Mouse (Mus musculus) neural tube, embryonic 12.5 days (tissue): ENCODE results near the gene Tada2a. TPM values are rescaled to one million over a fixed set of nuclear protein-coding genes. Genes with fewer than 3 reads are reported as not detected.

Experiments
- ATAC-seq: fragments of 200-750 bp; cut with Nextera tagmentation; 2 replicates; pipeline ENCODE4 v1.8.0; 2017; ENCODE audit warnings: low read depth, mild to moderate bottlenecking, moderate TSS enrichment, moderate library complexity; ENCODE audit not compliant: low FRiP score
- H3K27ac ChIP-seq: fragments of 300-500 bp; sonication (generic); 2 replicates; pipeline ENCODE4 v1.5.1; 2016
- H3K27me3 ChIP-seq: fragments of 300-500 bp; sonication (generic); replicated peaks from 2 replicates; pipeline ENCODE4 v1.6.1; 2016; ENCODE audit warnings: mild to moderate bottlenecking
- H3K36me3 ChIP-seq: fragments of 300-500 bp; sonication (generic); 2 replicates; pipeline ENCODE4 v1.6.1; 2016; ENCODE audit warnings: mild to moderate bottlenecking
- H3K4me1 ChIP-seq: fragments of 300-500 bp; sonication (generic); 2 replicates; pipeline ENCODE4 v1.6.1; 2016
- H3K4me2 ChIP-seq: fragments of 300-500 bp; sonication (generic); replicated peaks from 2 replicates; pipeline ENCODE4 v1.6.1; 2016; ENCODE audit warnings: mild to moderate bottlenecking
- H3K4me3 ChIP-seq: fragments of 300-500 bp; sonication (generic); 2 replicates; pipeline ENCODE4 v1.5.1; 2016
- H3K9ac ChIP-seq: fragments of 300-500 bp; sonication (generic); 2 replicates; pipeline ENCODE4 v1.6.1; 2016; ENCODE audit warnings: mild to moderate bottlenecking
- H3K9me3 ChIP-seq: fragments of 300-500 bp; sonication (generic); 2 replicates; pipeline ENCODE4 v1.6.1; 2016; ENCODE audit warnings: mild to moderate bottlenecking
- WGBS: fragments of 180-500 bp; shearing (Covaris S2); methylation state at CpG from one replicate; pipeline ENCODE4 v1.1.7; 2016; 5-methylcytosine and 5-hydroxymethylcytosine counted together
- polyA plus RNA-seq: library from polyadenylated mRNA; unstranded; fragments of >200 nt; fragmentation: Nextera tagmentation; extraction: Ambion mirVana; gene quantifications from 2 replicates; pipeline ENCODE4 v1.2.1, GENCODE M21; 2016

The Tada2a gene
- polyA plus RNA-seq, 1 experiment from 2014 or later = 31.3 TPM

- peaks cover 24% of the 10 kb centered on the region; the same call in 1 of the 2 replicates for H3K27me3 ChIP-seq
- peak overlapping the region; percentile 64 for H3K4me3 ChIP-seq
- H3K27ac ChIP-seq = no peak overlapping the region
- H3K4me1 ChIP-seq = peaks cover 20% of the 10 kb centered on the region
- no peaks in the 10 kb centered on the region for H3K36me3 ChIP-seq
- H3K9ac ChIP-seq = peak overlapping the region; percentile 69
- H3K9me3 ChIP-seq = no peaks in the 10 kb centered on the region
- H3K4me2 ChIP-seq = peak overlapping the region; percentile 91
- 2% methylated on average over 62 of the region's 63 CpGs for WGBS
- ATAC-seq = peak; percentile 58
Observed at GRCm38 (mm10) chr11:84068191-84069033, 61.0 kb downstream of the Tada2a start.

DNA sequence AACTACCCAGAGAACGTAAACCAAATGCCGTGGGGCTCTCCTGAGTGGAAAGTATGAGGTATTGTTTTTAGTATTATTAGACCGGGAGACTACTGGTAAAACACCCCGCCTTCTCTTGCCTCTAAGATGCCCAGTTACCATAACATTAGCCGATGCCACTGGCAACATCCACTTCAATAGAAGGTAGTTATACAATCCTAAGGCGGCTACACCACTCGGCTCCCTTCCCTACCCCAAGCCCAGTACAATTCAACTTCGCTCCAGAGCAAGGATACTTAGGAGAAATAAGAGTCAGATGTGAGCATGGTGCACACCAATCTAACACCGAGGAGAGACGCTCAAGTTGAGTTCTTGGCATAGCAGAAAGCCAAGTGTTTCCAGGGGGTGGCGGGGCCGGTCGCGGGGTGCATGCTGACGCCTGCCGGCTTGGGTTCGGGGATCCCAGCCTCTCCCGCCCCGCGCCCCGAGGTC lies 61.6 kb downstream of the Tada2a start:
- Histone ChIP-seq H3K9me3 (no peaks in the 10 kb centered on the region), H3K27me3 (peaks cover 24% of the 10 kb centered on the region; the same call in 1 of the 2 replicates), H3K36me3 (no peaks in the 10 kb centered on the region), H3K4me3 (peak overlapping the region; percentile 64), H3K4me1 (peaks cover 20% of the 10 kb centered on the region), H3K9ac (peak overlapping the region; percentile 69), H3K27ac (no peak overlapping the region), H3K4me2 (peak overlapping the region; percentile 91)
- WGBS = under 1% methylated on average over 21 of the region's 21 CpGs
- peak; percentile 13; the same call in 1 of the 2 replicates for ATAC-seq

DNA sequence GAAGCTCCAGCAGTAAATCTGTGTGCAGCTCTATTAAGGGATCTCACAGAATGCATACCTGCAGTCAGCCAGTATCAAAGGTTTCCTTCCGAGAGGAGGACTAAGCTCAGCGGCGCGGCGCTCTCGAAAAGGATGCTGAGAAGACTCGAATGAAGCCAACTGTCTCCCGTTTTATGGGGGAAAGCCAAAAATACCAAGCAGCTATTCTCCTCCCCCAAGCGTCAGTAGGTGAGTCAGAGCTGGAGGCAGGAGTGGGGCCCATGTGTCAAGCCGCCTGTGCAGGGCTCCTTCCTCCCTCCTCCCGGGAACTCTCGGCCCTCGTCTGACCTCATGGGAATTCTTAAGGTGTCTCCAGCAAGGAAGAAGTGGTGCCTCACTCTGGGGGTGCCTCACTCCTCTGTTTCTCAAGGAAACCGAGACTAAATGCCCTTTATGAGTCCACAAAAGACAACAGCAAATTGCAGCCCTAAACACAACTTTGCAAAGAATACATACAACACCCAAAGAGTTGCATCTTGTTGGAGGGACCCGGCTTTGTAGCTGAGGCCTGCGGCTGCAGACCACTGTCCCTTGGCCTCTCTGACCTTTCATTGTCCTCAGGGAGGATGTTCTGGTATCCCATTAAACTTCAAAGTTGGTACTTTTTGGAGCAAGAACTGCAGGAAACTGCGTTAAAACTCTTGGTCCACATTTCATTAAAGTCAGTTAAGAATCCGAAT lies 62.3 kb downstream of the Tada2a start:
- Histone ChIP-seq H3K4me2 (peak overlapping the region; percentile 91), H3K9me3 (no peaks in the 10 kb centered on the region), H3K4me3 (peak overlapping the region; percentile 64; the same call in 1 of the 2 replicates), H3K27ac (no peak overlapping the region), H3K9ac (no peak overlapping the region), H3K4me1 (peaks cover 20% of the 10 kb centered on the region), H3K36me3 (no peaks in the 10 kb centered on the region), H3K27me3 (peaks cover 24% of the 10 kb centered on the region; the same call in 1 of the 2 replicates)
- 2% methylated on average over 18 of the region's 18 CpGs for WGBS
- no peak for ATAC-seq

DNA sequence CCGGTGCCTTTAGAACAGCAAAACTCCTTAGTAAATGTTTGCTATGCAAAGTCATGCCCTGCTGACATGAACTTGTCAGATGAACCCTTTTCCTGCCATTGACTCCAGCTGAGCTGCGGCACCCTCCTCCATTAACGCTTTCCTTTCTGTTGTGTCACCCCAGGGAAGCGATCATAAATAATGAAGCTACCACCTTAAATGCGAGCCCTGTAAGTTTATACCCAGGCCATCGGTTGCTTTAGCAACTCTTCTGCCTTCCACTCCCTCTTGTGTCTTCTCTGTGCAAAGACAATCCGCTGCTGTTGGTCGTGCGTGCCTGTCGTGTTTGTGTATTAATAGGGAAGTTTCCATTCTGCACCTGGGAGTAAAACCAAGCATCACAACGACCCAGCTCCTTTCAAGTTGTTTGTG lies 63.3 kb downstream of the Tada2a start:
- WGBS = 2% methylated on average over 11 of the region's 11 CpGs
- no peak for ATAC-seq
- 0 out of 2 replicates have a peak overlapping the region, but pooled peaks have one; percentile 1 for H3K4me3 ChIP-seq
- H3K36me3 ChIP-seq = no peaks in the 10 kb centered on the region
- peak overlapping the region; percentile 27; the same call in 1 of the 2 replicates for H3K4me2 ChIP-seq
- H3K9me3 ChIP-seq = no peaks in the 10 kb centered on the region
- peaks cover 20% of the 10 kb centered on the region for H3K4me1 ChIP-seq
- peaks cover 24% of the 10 kb centered on the region; the same call in 1 of the 2 replicates for H3K27me3 ChIP-seq
- H3K9ac ChIP-seq = no peak overlapping the region
- no peak overlapping the region for H3K27ac ChIP-seq

- H3K27ac ChIP-seq = no peak overlapping the region
- H3K9me3 ChIP-seq = no peaks in the 10 kb centered on the region
- H3K4me3 ChIP-seq = no peak overlapping the region
- H3K9ac ChIP-seq = no peak overlapping the region
- peaks cover 10% of the 10 kb centered on the region; the same call in 1 of the 2 replicates for H3K27me3 ChIP-seq
- no peaks in the 10 kb centered on the region for H3K36me3 ChIP-seq
- peaks cover 20% of the 10 kb centered on the region for H3K4me1 ChIP-seq
- 91% methylated on average over 3 of the region's 3 CpGs for WGBS
- no peak for ATAC-seq
- H3K4me2 ChIP-seq = no peak overlapping the region
Observed at GRCm38 (mm10) chr11:84063631-84064209, 65.7 kb downstream of the Tada2a start.

- no peaks in the 10 kb centered on the region for H3K36me3 ChIP-seq
- no peak overlapping the region for H3K9ac ChIP-seq
- ATAC-seq = no peak
- H3K27me3 ChIP-seq = peaks cover 10% of the 10 kb centered on the region; the same call in 1 of the 2 replicates
- H3K4me3 ChIP-seq = no peak overlapping the region
- H3K9me3 ChIP-seq = no peaks in the 10 kb centered on the region
- 59% methylated on average over 2 of the region's 2 CpGs for WGBS
- peaks cover 17% of the 10 kb centered on the region for H3K4me1 ChIP-seq
- H3K27ac ChIP-seq = no peak overlapping the region
- no peak overlapping the region for H3K4me2 ChIP-seq
Observed at GRCm38 (mm10) chr11:84062805-84063204, 66.6 kb downstream of the Tada2a start.

- Histone ChIP-seq H3K36me3 (no peaks in the 10 kb centered on the region), H3K9me3 (no peaks in the 10 kb centered on the region), H3K4me2 (no peak overlapping the region), H3K4me1 (peaks cover 8% of the 10 kb centered on the region), H3K9ac (no peak overlapping the region), H3K27me3 (peaks cover 2% of the 10 kb centered on the region; the same call in 1 of the 2 replicates), H3K4me3 (no peak overlapping the region), H3K27ac (no peak overlapping the region)
- ATAC-seq = no peak
- 95% methylated on average over 2 of the region's 2 CpGs for WGBS
Observed at GRCm38 (mm10) chr11:84061881-84062280, 67.5 kb downstream of the Tada2a start.

- ATAC-seq = no peak
- no peak overlapping the region for H3K4me2 ChIP-seq
- H3K27ac ChIP-seq = no peak overlapping the region
- 0 out of 2 replicates have a peak, but pooled peaks cover 3% of the 10 kb centered on the region for H3K9me3 ChIP-seq
- no peak overlapping the region for H3K9ac ChIP-seq
- no peaks in the 10 kb centered on the region for H3K36me3 ChIP-seq
- H3K27me3 ChIP-seq = no peaks in the 10 kb centered on the region
- 66% methylated on average over 6 of the region's 6 CpGs for WGBS
- H3K4me1 ChIP-seq = no peaks in the 10 kb centered on the region
- H3K4me3 ChIP-seq = no peak overlapping the region
Observed at GRCm38 (mm10) chr11:84060635-84061034, 68.8 kb downstream of the Tada2a start.

GRCm38 (mm10) chr11:84059784-84060183 lies 69.6 kb downstream of the Tada2a start:
- H3K27me3 ChIP-seq = no peaks in the 10 kb centered on the region
- no peak overlapping the region for H3K27ac ChIP-seq
- H3K4me3 ChIP-seq = no peak overlapping the region
- no peak overlapping the region for H3K4me2 ChIP-seq
- H3K9me3 ChIP-seq = 0 out of 2 replicates have a peak, but pooled peaks cover 7% of the 10 kb centered on the region
- no peaks in the 10 kb centered on the region for H3K36me3 ChIP-seq
- H3K4me1 ChIP-seq = no peaks in the 10 kb centered on the region
- no peak overlapping the region for H3K9ac ChIP-seq
- ATAC-seq = no peak
- 96% methylated on average over 2 of the region's 2 CpGs for WGBS

DNA sequence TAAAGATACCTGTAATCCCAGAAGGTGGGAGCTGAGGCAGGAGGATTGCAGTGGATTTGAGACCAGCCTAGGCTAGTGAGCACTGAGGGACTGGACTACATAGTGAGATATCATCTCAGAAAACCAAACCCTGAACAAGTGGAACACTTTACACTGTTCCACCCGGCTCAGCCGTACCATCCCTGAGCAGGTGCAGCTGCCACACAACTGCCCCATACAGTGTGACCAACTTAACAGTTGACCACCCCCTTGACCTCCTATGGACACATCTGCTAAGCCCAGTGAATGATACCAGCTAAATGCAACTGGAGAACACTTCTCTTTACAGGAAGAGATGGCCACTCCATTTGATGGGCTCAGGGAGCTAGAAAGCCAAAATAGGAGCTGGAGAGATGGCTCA lies 72.0 kb downstream of the Tada2a start:
- no peak for ATAC-seq
- WGBS = 92% methylated on average over 2 of the region's 2 CpGs
- Histone ChIP-seq H3K4me3 (no peak overlapping the region), H3K4me1 (peaks cover 9% of the 10 kb centered on the region; the same call in 1 of the 2 replicates), H3K4me2 (no peak overlapping the region), H3K9ac (no peak overlapping the region), H3K27me3 (no peaks in the 10 kb centered on the region), H3K9me3 (0 out of 2 replicates have a peak, but pooled peaks cover 7% of the 10 kb centered on the region), H3K27ac (no peak overlapping the region), H3K36me3 (no peaks in the 10 kb centered on the region)

GRCm38 (mm10) chr11:84053524-84054163 lies 75.8 kb downstream of the Tada2a start:
- H3K9me3 ChIP-seq = 0 out of 2 replicates have a peak, but pooled peaks cover 7% of the 10 kb centered on the region
- no peak overlapping the region for H3K9ac ChIP-seq
- 65% methylated on average over 10 of the region's 10 CpGs for WGBS
- no peak for ATAC-seq
- H3K27me3 ChIP-seq = no peaks in the 10 kb centered on the region
- no peaks in the 10 kb centered on the region for H3K36me3 ChIP-seq
- H3K27ac ChIP-seq = peak overlapping the region; percentile 16; the same call in 1 of the 2 replicates
- no peak overlapping the region for H3K4me2 ChIP-seq
- H3K4me3 ChIP-seq = no peak overlapping the region
- peaks cover 9% of the 10 kb centered on the region; the same call in 1 of the 2 replicates for H3K4me1 ChIP-seq
